Comparison of ENCODE assay signal across 22 mouse cellular contexts in the genomic region with DNA sequence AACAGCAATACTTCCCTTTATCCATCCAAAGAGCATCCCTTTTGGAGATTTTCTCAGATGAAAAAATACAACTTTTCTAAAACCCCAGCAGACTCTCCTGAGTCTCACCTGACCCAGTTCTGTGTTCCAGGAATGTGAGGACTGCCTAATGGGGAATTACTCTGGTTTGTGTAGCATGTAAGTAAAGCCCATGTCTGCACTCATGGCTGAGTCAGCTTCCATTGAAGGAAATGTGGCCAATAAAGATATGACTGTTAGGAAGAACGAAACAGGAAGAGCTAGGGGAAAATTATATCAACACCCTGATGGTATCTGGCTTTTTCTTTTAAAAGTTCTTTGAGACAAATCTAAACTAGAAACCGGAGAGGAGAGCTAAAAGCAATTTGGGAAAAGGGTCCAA. TPM values are rescaled to one million over a fixed set of nuclear protein-coding genes. Genes with fewer than 3 reads are reported as not detected.
A peak's percentile ranks its signal among the peaks of the same experiment; 100 is the strongest.
DNase-seq lines count a peak whose midpoint lies in the region; ATAC-seq lines count a peak whose summit lies in the region.
"Had no signal": no experiment of that assay in that cellular context is flagged by ENCODE, and none has a peak within 500 bp of the region (broad histone marks: within the 10 kb centered on the region; RNA-seq: fewer than 3 reads in every experiment).

No protein-coding gene starts in this region.

- H3K9ac ChIP-seq in liver, embryonic 12.5 days: no peak overlapping the region
- H3K9ac ChIP-seq: embryonic facial prominence, embryonic 13.5 days; forebrain, embryonic 12.5 days; forebrain, postnatal 0 days; heart, embryonic 15.5 days; hindbrain, embryonic 14.5 days had no signal

- no peak for ATAC-seq in liver, embryonic 12.5 days
- peak; percentile 65 for ATAC-seq in megakaryocyte progenitor cell, adult 5-6 weeks (replicated peaks; ENCODE audit: poor library complexity)
- ATAC-seq: forebrain, postnatal 0 days had no signal

- peak overlapping the region; percentile 2; the same call in 1 of the 2 replicates for H3K27ac ChIP-seq in liver, embryonic 12.5 days
- H3K27ac ChIP-seq: embryonic facial prominence, embryonic 13.5 days; forebrain, embryonic 12.5 days; gastrocnemius, adult 2 months; heart, embryonic 10.5 days; heart, embryonic 15.5 days; hindbrain, embryonic 10.5 days; hindbrain, embryonic 14.5 days had no signal

- DNase-seq in liver: no peak
- peak; percentile 87 for DNase-seq in 416B (ENCODE audit: low read depth)
- peak; percentile 49 for DNase-seq in MEL-GATA-1-ER (ENCODE audit: extremely low read depth, low read depth)
- no peak for DNase-seq in right cerebral cortex, adult 18-20 months
- DNase-seq in heart, adult 8-10 months (ENCODE audit: low spot score): no peak
- DNase-seq: adrenal gland, postnatal 10 days; cerebellum, adult 11 months; cerebellum, adult 8-10 months; cerebellum, postnatal 14 days; forebrain, postnatal 0 days; gastrocnemius, adult 2 months; gastrocnemius, postnatal 25 days; heart, postnatal 14 days had no signal

- no peaks in the 10 kb centered on the region for H3K9me3 ChIP-seq in liver, embryonic 12.5 days (replicated peaks)
- H3K9me3 ChIP-seq: embryonic facial prominence, embryonic 13.5 days; forebrain, embryonic 12.5 days; heart, embryonic 10.5 days; heart, embryonic 15.5 days; hindbrain, embryonic 10.5 days had no signal

- no peak overlapping the region for H3K4me2 ChIP-seq in liver, embryonic 12.5 days
- H3K4me2 ChIP-seq: embryonic facial prominence, embryonic 13.5 days; forebrain, embryonic 12.5 days; heart, embryonic 15.5 days; hindbrain, embryonic 14.5 days had no signal

- no peaks in the 10 kb centered on the region for H3K27me3 ChIP-seq in liver, embryonic 12.5 days (replicated peaks)
- H3K27me3 ChIP-seq: CH12.LX; embryonic facial prominence, embryonic 13.5 days; forebrain, embryonic 12.5 days; heart, embryonic 15.5 days had no signal

- peaks cover 11% of the 10 kb centered on the region for H3K4me1 ChIP-seq in liver, embryonic 12.5 days

- H3K4me3 ChIP-seq in liver, embryonic 12.5 days: no peak overlapping the region
- H3K4me3 ChIP-seq: embryonic facial prominence, embryonic 13.5 days; forebrain, embryonic 12.5 days; gastrocnemius, adult 2 months; heart, embryonic 10.5 days; heart, embryonic 15.5 days; hindbrain, embryonic 10.5 days had no signal

- H3K36me3 ChIP-seq in liver, embryonic 12.5 days: peaks cover 41% of the 10 kb centered on the region

- 17% methylated on average over 2 of the region's 2 CpGs for WGBS in liver, embryonic 12.5 days (ENCODE audit: insufficient replicate concordance)

RNA-seq across cellular contexts. Expression of a gene that starts 33.7 kb away (rescaled TPM):
- polyA plus RNA-seq in liver, embryonic 12.5 days (2016; fragmentation: Nextera tagmentation; extraction: Ambion mirVana): 34.7 and 35.8 TPM in 2 replicates
- total RNA-seq in megakaryocyte progenitor cell, adult 5-6 weeks (2015): 54.2 and 65.5 TPM in 2 replicates
- total RNA-seq in megakaryocyte progenitor cell, adult 5-6 weeks (2017): 70.2 and 70.8 TPM in 2 replicates
- 10 to 100 TPM in 2 of 4 experiments, 1 to 10 TPM in 2; 9.4 to 12.3 (median 10.8) TPM for total RNA-seq in heart, adult 8-10 months (2022)

RNA-seq across cellular contexts. Expression of a gene that starts 37.9 kb away (rescaled TPM):
- 5.6 and 7.5 TPM in 2 replicates for polyA plus RNA-seq in liver, embryonic 12.5 days (2016; fragmentation: Nextera tagmentation; extraction: Ambion mirVana)
- total RNA-seq in megakaryocyte progenitor cell, adult 5-6 weeks (2015): 13.0 and 16.1 TPM in 2 replicates
- 17.9 and 23.8 TPM in 2 replicates for total RNA-seq in megakaryocyte progenitor cell, adult 5-6 weeks (2017)
- 1 to 10 TPM; 4.1 to 6.8 (median 5.5) TPM for total RNA-seq in heart, adult 8-10 months (2022)

Comparison
In these comparisons a context has a peak if more than half of its experiments do, and no peak if none do; other contexts are left out.
1. DNase-seq: peak in 416B (single experiment) and MEL-GATA-1-ER (single experiment); none in liver (single experiment), right cerebral cortex, adult 18-20 months (single experiment) and heart, adult 8-10 months (single experiment).
2. RNA of a gene that starts 33.7 kb away (total RNA-seq): 54.2 to 70.8 TPM in megakaryocyte progenitor cell, adult 5-6 weeks; 9.4 to 12.3 TPM in heart, adult 8-10 months; every median in the first group is over 4 times any median in the second.